Mouse (Mus musculus): ENCODE data around the gene Tdp1.

Tdp1 gene

DNA sequence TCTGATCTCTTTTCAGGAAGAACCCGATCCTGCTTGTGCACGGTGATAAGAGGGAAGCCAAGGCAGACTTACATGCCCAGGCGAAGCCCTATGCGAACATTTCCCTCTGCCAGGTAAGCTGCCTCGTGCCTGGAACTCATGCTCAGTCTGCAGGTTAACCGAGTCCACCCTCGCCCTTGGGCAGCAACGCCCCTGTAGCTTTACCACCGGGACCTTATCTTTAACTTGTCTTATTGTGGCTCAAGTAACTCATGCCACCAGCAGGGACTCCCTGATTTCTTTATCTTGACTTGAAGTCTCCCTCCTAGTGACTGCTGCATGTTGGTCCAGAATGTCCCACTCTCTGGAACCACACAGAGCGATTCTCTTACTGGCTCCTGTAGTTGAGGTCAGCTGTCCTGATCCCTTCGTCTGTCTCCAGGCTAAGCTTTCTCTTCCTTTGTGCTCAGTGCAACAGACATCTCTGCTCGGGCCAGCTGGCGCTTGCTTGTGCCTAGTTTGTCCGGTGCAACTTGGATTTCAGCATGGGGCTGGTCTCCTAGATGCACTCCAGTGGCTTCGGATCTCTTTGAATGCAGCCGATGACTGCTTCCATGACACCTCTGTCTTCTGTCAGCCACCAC lies 14.0 kb downstream of the Tdp1 start:
- no peak for DNase-seq

DNA sequence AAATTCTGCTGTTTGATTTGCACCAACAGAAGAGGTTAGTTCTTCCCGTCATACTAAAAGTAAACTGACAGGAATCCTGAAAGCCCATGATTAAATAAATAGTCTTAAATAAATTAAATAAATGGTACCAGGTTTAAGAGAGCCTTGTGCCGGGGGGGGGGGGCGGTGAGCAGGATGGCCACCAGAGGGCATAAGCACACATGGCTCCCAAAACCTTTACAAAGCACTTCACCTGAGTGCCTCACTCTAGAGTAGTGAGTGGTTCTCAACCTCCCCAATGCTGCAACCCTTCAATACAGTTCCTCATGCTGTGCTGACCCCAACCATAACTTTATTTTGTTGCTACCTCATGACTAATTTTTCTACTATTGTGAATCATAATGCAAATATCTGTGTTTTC lies 15.7 kb downstream of the Tdp1 start:
- DNase-seq, result no peak

DNA sequence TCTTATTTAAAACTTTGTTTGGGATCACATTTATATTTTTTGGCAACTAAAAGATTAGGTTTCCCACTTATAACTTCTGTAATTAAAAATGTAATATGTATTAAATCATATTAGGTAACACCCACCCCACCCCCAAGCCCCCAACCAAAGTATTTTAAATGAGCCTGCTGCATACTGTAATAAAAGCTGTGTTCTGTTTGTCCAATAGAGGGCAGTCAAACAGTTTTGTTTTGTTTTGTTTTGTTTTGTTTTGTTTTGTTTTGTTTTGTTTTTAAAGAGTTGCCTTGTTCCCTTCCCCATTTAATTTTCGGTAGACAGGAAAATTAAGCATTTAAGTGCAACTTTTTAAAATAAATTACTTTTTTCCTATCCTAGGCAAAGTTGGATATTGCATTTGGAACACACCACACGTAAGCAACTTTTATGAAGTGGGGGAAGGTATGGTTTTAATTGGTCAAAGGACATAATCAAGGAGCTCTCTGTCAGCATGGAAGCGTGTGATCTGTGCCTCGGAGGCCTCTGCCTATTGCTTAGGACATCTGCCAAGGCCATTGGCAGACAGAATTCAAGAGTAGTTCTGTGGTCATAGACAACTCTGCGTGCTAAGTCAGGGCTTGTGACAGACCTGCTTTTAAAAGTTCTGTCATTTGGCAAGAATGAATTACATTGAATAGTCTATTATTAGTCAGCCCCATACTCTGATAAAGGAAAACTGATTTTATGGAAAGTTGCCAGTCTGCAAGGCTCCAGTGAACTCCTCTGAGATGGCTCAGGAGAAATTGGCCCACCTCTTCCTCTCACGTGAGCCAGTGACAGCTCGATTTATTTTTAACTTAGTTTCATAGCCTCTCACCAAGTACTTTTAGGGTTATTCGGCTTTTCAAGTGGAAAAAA lies 17.9 kb downstream of the Tdp1 start:
- no peak for DNase-seq

DNA sequence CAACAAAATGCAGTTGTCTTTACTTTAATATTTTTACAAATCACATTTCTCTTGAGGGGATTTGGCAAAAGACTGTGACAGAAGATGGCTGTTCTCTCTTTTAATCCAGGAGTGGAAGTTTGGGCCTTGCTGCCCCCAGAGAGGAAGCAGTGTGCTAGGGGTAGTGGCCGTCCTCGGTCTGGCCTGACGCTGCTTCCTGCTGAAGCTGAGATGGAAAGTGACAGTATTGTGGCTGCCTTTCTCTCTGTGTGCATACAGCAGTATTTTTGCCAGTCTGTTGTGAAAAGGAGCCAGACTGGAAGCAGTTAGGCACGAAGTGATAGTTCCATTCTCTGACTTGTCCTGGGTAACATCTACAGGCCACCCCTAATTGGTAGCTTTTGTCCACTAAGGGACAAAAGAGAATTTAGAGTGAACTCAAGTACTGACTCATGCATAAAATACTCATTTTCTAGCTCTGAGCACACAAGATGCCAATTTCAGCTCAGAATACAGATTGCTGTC lies 18.6 kb downstream of the Tdp1 start:
- no peak for DNase-seq

DNA sequence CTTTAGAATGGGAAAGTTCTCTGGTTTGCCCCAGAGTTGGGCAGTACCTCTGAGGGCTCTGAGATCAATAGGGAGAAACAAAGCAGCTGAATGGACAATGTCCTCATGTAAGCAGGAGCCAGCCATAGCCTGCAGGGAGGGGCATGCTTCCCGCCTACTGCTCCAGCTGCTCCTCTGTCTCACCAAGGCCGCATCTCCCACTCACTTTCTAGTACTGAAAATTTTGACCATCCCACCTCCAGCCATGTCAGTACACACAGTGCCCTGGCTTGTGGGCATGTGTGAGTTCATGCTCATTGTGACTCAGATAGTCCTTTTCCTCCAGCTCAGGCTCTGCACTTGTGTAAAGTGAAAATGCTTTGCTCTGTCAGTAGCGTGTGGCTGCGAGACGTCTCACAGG lies 20.2 kb downstream of the Tdp1 start:
- DNase-seq, result no peak

DNA sequence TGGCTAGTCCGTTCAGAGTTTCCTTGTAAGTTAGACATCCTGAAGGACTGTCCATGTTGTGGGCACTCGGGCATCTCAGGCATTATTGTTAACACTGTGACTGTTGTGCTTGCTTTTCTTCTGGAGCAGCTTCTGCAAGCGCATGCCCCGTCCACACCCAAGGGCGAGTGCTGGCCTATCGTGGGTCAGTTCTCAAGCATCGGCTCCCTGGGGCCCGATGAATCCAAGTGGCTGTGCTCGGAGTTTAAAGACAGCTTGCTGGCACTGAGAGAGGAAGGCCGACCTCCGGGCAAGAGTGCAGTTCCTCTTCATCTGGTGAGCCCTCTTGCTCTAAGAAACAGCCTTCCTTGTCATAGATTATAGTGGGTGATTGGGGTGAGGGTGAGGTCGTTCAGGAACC lies 27.1 kb downstream of the Tdp1 start:
- DNase-seq, result no peak

DNA sequence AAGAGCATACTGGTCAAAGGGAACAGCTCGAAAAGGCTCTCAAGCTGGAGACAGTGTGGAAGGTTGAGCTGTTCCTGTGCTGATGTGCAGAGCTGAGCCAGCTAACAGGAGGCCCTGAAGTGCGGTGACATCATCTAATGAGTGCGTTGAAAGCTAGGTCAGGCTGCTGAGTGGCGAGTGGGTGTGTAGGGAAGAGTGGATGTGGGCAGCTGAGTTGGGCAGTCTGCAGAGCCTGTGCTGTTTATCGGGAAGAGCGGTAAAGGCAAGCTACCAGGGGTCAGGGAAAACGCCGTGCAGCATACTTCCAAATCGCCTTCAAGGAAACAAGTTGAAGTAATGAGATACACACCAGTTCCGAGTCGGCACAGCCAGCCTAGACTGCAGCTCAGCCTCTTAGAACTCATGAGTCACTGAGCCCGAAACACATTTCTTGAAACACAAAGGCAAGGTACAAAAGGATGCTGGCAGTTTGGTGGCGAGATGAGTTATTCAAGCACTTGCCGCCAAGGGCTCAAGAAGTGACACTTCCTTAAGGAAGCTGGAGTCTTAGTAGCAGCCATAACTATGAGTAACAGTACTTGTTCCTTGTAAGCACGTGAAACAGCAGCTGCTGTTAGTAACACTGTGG lies 33.6 kb downstream of the Tdp1 start:
- DNase-seq, result no peak

DNA sequence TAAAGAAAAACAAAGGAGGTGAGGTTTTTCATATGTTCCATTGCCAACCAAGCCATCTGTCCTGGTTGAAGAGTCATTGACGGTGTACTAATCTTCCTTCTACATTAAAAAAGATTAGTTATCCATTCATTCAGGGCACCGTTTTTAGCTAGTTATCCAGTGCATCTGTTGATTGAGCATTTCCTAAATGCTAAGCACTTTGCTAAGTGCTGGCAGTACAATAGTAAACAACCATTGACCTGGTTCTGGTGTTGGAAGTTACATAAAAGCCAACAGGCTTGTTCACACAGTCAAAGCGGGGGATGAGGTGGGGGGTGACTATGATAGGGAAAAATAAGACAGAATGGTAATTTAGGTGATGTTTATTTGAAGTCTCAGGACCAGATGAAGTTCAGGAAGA lies 35.3 kb downstream of the Tdp1 start:
- no peak for DNase-seq

DNA sequence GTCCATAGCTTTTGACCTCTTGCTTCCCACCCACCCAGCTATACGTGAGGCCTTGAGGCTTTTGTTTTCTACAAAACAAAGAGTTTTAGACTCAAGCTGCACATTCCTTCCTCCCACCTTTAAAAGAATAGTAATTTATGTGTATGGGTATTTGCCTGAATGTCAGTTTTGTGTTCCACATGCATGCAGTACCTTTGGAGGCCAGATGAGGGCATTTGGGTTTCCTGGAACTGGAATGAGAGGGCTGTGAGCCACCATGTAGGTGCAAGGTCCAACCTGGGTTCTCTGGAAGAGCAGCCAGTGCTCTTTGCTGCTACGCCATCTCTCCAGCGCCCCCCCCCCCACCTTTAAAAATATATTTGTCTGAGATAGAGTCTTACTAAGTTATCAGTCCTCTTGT lies 36.7 kb downstream of the Tdp1 start:
- peak in 1 of 2 experiments; percentile 52 for DNase-seq

DNA sequence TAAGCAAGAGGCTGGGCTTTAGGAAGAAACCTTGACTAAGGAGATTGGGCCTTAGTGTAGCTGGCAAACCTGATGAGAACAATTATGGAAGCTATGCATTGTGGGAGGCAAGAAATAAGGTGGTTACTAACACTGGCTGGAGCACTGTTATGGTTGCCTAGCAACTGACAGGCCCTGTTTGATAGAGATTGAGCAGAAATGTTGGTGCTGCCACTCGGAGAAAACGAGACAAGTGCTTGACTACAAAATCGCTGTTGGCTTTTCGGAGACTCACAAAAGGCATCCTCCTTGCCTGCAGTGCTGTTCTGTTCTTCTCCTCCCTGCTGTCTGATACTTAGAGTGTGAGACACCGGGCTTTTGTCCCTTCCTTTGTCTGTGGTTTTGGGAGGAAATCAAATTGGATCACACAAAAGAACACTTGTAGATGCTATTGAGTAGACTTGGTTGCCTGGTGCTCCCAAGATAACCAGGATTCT lies 38.9 kb downstream of the Tdp1 start:
- no peak for DNase-seq

DNA sequence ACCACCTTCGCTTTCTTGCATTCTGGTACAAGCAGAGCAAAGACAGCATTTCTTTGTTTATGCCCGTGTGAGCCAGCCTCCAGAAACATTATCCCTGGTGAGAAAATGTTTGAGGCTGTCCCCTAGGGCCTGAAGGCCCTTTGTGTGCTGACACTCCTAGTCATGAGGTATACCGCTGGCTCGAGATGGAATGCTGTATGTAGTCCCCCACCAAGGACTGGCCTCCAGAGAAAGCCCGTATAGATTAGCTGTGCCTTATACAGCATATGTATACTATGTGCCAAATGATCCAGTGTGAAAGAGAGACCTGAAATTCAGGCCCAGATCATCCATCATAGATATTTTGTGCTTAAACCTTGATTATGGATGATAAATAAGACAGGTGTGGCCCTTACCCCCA lies 39.4 kb downstream of the Tdp1 start:
- DNase-seq, result no peak

DNA sequence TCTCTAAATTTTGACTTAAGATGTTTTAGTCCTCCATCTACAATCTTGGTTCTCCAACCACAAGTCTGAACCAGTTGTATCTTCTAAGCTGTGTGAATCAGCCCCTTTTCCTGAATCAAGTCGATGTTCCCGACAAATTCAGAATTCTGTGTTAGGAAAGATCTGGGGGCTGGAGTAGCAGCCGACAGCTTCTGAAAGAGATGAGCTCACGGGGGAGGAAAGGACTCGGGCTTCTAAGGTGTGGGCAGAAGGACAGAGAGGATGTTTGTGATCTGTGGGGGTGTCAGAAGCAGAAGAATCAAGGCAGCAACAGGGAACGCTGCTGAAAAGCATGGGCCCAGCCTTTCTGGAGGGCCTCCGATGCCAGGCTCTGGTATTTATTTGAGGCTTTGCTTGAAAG lies 44.0 kb downstream of the Tdp1 start:
- DNase-seq, result no peak

DNA sequence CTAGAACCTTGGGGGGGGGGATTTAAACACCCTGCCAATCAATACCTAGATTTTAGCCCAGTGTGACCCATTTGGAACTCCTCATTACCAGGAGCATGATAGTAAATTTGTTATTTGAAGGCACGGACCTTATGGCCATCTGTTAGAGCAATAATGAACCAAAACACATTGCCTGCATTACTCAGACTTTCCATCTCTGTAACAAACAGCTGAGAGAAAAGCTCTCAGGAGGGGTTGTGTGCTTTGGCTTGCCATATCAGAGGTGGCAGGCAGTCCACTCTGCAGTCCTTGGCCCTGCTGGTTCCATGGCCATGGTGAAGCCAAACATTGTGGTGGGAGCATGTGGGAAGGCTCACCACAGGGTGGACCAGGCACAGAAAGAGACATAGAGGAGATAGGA lies 44.8 kb downstream of the Tdp1 start:
- no peak for DNase-seq

DNA sequence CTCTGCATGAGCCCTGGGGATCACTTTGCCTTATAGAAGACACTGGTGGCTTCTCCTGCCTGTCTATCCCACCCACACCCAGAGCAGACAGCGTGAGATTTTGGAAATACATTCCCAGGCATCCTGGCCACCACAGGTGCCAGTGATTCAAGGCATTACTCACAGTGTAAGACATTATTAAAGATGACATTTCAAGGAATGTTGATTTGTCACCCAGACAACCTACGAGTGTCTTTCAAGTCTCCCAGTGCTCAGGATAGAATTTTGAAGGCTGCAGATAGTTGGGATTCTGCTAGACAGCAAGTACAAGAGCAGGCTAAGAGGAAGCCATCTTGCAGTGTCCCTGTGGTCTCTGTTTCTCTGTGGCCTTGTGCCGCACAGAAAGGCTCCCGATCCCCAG lies 47.9 kb downstream of the Tdp1 start:
- DNase-seq, result no peak

DNA sequence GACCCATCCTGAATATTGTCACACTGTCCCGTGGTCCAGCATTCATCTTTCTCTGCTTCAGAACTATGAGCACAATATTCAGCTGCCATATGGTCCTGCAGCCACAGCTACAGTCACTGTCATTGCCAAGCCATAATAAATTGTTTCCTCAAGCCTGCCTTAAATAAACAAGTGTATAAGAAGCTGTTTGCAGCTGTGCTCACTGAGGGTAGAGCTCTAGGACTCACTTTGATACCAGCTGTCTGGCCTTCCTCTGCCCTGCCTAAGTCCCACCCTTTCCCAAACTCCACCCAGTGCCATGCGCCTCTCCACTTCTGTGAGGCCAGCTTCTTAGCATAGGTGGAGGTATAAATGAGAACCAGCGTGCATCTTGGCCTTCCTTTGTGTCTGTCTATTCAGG lies 49.3 kb downstream of the Tdp1 start:
- DNase-seq, result no peak

DNA sequence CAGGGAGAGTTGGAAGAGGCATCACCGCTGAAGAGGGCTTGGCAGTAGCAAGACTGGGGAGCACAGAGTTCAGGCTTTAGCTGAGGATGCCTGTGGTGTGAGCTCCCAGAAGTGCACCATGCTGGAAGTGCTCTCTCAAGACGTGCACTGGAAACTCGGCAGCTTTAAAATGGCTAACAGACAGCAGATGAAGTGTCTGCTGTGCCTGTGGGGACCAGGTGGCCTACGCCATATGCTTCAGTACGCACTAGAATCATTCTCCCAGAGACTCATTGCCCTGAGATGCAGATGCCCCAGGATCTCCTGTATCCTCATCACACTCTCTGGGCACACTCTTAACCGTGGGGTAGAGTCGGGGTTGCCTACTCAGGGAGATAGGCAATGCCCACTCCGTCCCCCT lies 51.1 kb downstream of the Tdp1 start:
- DNase-seq, result peak in 1 of 2 experiments; percentile 29

DNA sequence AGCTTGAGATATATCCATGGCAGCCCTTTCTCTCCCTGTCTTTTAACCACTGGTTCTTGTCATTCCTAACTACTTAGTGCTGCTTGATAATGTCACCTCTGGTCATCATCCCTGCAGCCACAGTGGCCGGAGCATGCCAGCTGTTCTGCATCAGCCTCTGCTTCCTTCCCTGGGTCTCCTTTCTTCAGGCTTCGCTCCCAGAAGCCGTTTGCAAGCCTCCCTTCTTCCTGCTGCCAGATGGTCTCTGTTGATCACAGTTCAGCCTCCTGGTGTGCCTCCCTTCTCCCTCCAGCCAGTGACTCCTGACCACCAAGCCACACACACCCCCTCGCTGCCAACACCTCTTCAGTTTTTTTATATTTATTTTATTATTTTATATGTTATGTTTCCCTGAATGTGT lies 54.2 kb downstream of the Tdp1 start:
- no peak for DNase-seq

DNA sequence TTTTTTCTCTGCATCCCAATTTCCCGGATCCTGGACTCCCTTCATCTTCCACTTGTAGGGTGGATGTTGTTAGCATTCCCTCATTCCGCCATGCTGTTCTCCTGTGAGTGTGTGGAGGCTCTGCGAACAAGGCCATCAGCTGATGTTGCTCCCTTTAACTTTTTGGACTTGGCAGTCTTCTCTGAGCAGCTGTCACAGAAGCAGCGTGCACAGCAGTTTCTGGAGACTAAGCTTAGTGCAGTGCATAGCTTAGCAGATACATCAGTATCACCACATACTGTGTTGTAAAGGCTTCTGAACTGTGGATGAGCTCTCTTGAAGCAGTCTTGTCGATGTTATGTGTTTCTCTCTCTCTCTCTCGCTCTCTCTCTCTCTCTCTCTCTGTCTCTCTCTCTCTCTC lies 54.9 kb downstream of the Tdp1 start:
- DNase-seq, result no peak

DNA sequence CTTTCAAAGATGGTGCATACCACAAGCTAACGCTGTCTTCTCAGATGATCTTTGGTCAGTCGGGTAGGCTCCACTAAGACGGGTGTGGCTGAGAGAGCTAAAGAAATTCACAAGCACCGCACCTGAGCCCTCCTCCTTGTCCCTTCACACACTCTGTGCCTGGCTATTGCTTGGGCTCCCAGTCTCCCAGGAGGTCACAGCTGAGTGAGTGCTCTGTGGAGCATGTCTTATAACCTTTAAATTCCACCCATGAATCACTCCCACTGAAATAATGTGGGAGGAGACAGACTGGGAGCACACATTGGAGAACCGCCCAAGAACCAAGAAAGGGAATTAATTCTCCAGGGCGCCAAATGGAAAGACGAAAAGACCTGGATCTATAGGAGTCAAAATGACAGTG lies 56.4 kb downstream of the Tdp1 start:
- DNase-seq, result no peak

DNA sequence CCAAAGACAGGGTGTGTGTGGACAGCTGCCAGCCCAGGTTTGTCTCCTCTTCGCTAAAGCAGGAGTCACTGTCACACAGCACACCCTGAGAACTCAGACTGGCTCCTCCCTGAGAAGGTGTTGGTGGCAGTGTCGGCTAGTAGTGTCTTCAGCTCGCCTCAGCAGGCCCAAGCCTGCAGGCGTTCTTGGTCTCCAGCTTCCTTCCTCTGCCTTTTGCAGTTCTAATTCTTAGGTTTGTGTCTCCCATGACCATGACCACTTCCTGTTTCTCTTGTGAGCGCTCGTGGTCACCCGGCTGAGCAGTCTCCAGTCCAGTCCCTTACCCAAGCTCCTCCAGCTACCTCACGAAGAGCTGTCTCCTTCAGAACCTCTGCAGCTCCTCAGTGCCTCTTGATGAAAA lies 58.1 kb downstream of the Tdp1 start:
- DNase-seq, result no peak

DNA sequence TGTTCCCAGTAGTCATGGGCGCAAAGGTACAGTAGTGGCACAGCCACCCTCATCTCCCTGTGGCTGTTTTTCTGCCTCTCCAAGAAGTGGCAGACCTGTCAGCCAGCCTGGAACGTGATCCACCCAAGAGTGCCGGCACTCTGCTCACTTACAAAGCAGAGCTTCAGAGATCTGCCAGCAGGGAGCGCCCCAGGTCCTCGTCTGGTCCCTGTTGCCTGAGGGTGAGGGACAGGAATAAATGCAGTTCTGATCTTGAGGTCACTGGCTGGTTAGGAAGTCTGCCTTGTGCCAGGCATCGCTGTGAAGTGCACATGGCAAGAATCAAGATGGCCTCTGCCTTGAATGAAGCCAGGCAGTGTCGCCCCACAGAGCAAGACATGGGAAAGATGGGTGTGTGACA lies 68.6 kb downstream of the Tdp1 start:
- DNase-seq, result peak; percentile 82 to 91

DNA sequence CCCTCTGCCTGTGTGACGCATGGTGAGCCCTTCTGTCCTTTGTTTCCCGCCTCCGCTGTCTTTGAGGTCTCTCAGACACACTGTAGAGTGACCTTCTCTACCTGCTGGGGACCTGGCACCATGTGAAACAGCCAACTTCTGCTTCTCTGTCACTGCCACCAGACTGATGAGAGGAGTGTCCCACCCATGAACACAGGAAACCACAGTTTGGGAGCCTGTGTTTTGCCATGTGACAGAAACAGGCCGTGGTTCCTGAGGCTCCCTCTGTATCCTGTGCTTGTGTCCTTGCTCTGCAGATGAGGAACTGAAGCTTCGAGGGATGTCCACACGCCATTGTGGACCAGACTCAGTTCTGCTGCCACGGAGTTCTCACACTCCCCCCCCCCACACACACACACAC lies 72.1 kb downstream of the Tdp1 start:
- no peak for DNase-seq

Data from cerebellum, postnatal 14 days (tissue).